In the genomic region with DNA sequence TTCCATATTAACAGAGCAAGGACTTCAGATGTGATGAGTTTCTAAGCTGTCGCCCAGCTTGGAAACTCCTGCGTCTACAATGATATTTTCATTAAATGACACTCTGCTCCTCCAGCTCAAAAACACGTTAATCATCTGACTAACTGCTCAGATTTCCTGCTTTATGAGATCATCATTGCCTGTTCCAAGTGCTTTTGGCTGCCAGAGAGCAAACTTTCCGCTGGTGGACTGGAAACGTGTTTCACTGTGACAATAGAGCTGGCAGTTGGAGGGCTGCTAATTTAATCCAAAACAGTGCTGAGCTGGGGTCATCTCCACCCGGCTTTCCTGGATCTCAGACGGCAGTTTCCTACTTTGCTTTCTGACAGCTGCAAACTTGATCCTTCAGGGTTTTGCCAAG, we compare ENCODE assay signal across 9 mouse cellular contexts. TPM values are rescaled to one million over a fixed set of nuclear protein-coding genes. Genes with fewer than 3 reads are reported as not detected.
DNase-seq lines count a peak whose midpoint lies in the region; ATAC-seq and TF ChIP-seq lines count a peak whose summit lies in the region.
"Had no signal": no experiment of that assay in that cellular context is flagged by ENCODE, and none has a peak within 500 bp of the region (broad histone marks: within the 10 kb centered on the region; RNA-seq: fewer than 3 reads in every experiment).

No protein-coding gene starts in this region.

- TF ChIP-seq CTCF in intestine, postnatal 0 days (IDR thresholded peaks at IDR 0.05; ENCODE audit: low read depth), result no peak
- TF ChIP-seq CTCF in cortical plate, adult 2 months (IDR thresholded peaks at IDR 0.05; ENCODE audit: extremely low read depth, insufficient read depth, low read length), result no peak
- no peak for TF ChIP-seq CTCF in layer of hippocampus, adult 2 months (conservative IDR thresholded peaks at IDR 0.05)
- no peak for TF ChIP-seq CTCF in thymus, adult 2 months (IDR thresholded peaks at IDR 0.05; ENCODE audit: borderline replicate concordance, control insufficient read depth, extremely low read depth, insufficient read depth, low read length, poor library complexity)

- peak overlapping the region; percentile 8; the same call in 1 of the 2 replicates for H3K9ac ChIP-seq in intestine, embryonic 14.5 days (ENCODE audit: low read length)
- no peak overlapping the region for H3K9ac ChIP-seq in intestine, postnatal 0 days (ENCODE audit: low read depth, low read length)
- H3K9ac ChIP-seq in heart, embryonic 15.5 days, result peak overlapping the region; percentile 25; the same call in 1 of the 2 replicates
- H3K9ac ChIP-seq in midbrain, embryonic 16.5 days (ENCODE audit: low read depth, low read length), result no peak overlapping the region

- H3K9me3 ChIP-seq in intestine, embryonic 14.5 days (ENCODE audit: control insufficient read depth, low read length), result no peaks in the 10 kb centered on the region
- no peaks in the 10 kb centered on the region for H3K9me3 ChIP-seq in intestine, postnatal 0 days (ENCODE audit: control insufficient read depth)
- no peaks in the 10 kb centered on the region for H3K9me3 ChIP-seq in heart, embryonic 15.5 days (replicated peaks)
- H3K9me3 ChIP-seq in midbrain, embryonic 16.5 days (replicated peaks; ENCODE audit: control insufficient read depth, low read length, poor library complexity, severe bottlenecking), result no peaks in the 10 kb centered on the region

- peak; percentile 57 for DNase-seq in intestine, embryonic 14.5 days (ENCODE audit: low spot score)
- DNase-seq in layer of hippocampus, adult 2 months (ENCODE audit: low spot score in 2 of 2), result peak; percentile 49 to 67
- DNase-seq in thymus, adult 2 months, result no peak
- no peak for DNase-seq in spleen, postnatal 4 days (ENCODE audit: low spot score in 2 of 2)

- ATAC-seq in intestine, embryonic 14.5 days (replicated peaks; ENCODE audit: low FRiP score, low TSS enrichment, low read depth), result no peak
- no peak for ATAC-seq in intestine, postnatal 0 days
- 0 out of 2 replicates have a peak, but pooled peaks have one; percentile 37 for ATAC-seq in heart, embryonic 15.5 days (replicated peaks; ENCODE audit: insufficient number of reproducible peaks, insufficient read depth, low FRiP score, low read depth)
- no peak for ATAC-seq in midbrain, embryonic 16.5 days

- no peaks in the 10 kb centered on the region for H3K27me3 ChIP-seq in intestine, embryonic 14.5 days (replicated peaks; ENCODE audit: control insufficient read depth, insufficient read depth, low read length)
- no peaks in the 10 kb centered on the region for H3K27me3 ChIP-seq in intestine, postnatal 0 days (replicated peaks; ENCODE audit: control insufficient read depth, insufficient read depth, low read length)
- no peaks in the 10 kb centered on the region for H3K27me3 ChIP-seq in heart, embryonic 15.5 days
- no peaks in the 10 kb centered on the region for H3K27me3 ChIP-seq in midbrain, embryonic 16.5 days (ENCODE audit: control insufficient read depth, insufficient read depth, low read depth, low read length)
- H3K27me3 ChIP-seq in thymus, adult 2 months (ENCODE audit: control insufficient read depth, insufficient read depth, low read length), result no peaks in the 10 kb centered on the region

- TF ChIP-seq POLR2A in cortical plate, adult 2 months (IDR thresholded peaks at IDR 0.05; ENCODE audit: extremely low read depth, insufficient read depth, low read length), result no peak
- no peak for TF ChIP-seq POLR2A in thymus, adult 2 months (IDR thresholded peaks at IDR 0.05; ENCODE audit: control insufficient read depth, extremely low read depth, insufficient read depth, low read length, poor library complexity)

- peak overlapping the region; percentile 69 for H3K27ac ChIP-seq in intestine, embryonic 14.5 days (ENCODE audit: low read depth)
- H3K27ac ChIP-seq in intestine, postnatal 0 days (ENCODE audit: low read depth, low read length), result no peak overlapping the region
- 0 out of 2 replicates have a peak overlapping the region, but pooled peaks have one; percentile 21 for H3K27ac ChIP-seq in cortical plate, adult 2 months (ENCODE audit: insufficient read depth, low read length)
- peak overlapping the region; percentile 88 for H3K27ac ChIP-seq in heart, embryonic 15.5 days
- H3K27ac ChIP-seq in layer of hippocampus, adult 2 months, result peak overlapping the region; percentile 74
- H3K27ac ChIP-seq in midbrain, embryonic 16.5 days (ENCODE audit: low read length), result 0 out of 2 replicates have a peak overlapping the region, but pooled peaks have one; percentile 17
- H3K27ac ChIP-seq in thymus, adult 2 months (ENCODE audit: control insufficient read depth, insufficient read depth, low read length), result no peak overlapping the region

- no peak overlapping the region for H3K4me2 ChIP-seq in intestine, embryonic 14.5 days (ENCODE audit: low read length)
- no peak overlapping the region; the same call in 1 of the 2 replicates for H3K4me2 ChIP-seq in intestine, postnatal 0 days (replicated peaks; ENCODE audit: low read depth)
- peak overlapping the region; percentile 38 for H3K4me2 ChIP-seq in heart, embryonic 15.5 days
- no peak overlapping the region for H3K4me2 ChIP-seq in midbrain, embryonic 16.5 days (ENCODE audit: low read length)

- no peaks in the 10 kb centered on the region for H3K36me3 ChIP-seq in intestine, embryonic 14.5 days (ENCODE audit: control insufficient read depth, insufficient read depth, low read length)
- no peaks in the 10 kb centered on the region for H3K36me3 ChIP-seq in intestine, postnatal 0 days (ENCODE audit: control insufficient read depth, insufficient read depth)
- H3K36me3 ChIP-seq in heart, embryonic 15.5 days, result no peaks in the 10 kb centered on the region
- no peaks in the 10 kb centered on the region for H3K36me3 ChIP-seq in midbrain, embryonic 16.5 days (ENCODE audit: control insufficient read depth, insufficient read depth, low read length)
- H3K36me3 ChIP-seq in thymus, adult 2 months (ENCODE audit: control insufficient read depth, insufficient read depth, low read length), result no peaks in the 10 kb centered on the region

- WGBS in intestine, embryonic 14.5 days, result 26% methylated on average over 7 of the region's 7 CpGs
- 36% methylated on average over 7 of the region's 7 CpGs for WGBS in intestine, postnatal 0 days
- WGBS in heart, embryonic 15.5 days, result 13% methylated on average over 7 of the region's 7 CpGs
- WGBS in midbrain, embryonic 16.5 days, result 16% methylated on average over 7 of the region's 7 CpGs
- 81% methylated on average over 7 of the region's 7 CpGs for WGBS in thymus, adult 2 months

- H3K4me3 ChIP-seq in intestine, embryonic 14.5 days (ENCODE audit: low read depth, low read length), result no peak overlapping the region
- H3K4me3 ChIP-seq in intestine, postnatal 0 days (ENCODE audit: low read depth, low read length), result no peak overlapping the region
- H3K4me3 ChIP-seq in cortical plate, adult 2 months (ENCODE audit: insufficient read depth, low read length), result no peak overlapping the region
- no peak overlapping the region for H3K4me3 ChIP-seq in heart, embryonic 15.5 days
- 0 out of 2 replicates have a peak overlapping the region, but pooled peaks have one; percentile 4 for H3K4me3 ChIP-seq in layer of hippocampus, adult 2 months
- H3K4me3 ChIP-seq in midbrain, embryonic 16.5 days (ENCODE audit: low read depth, low read length), result no peak overlapping the region
- H3K4me3 ChIP-seq in thymus, adult 2 months (ENCODE audit: control insufficient read depth, insufficient read depth, low read length), result no peak overlapping the region

- H3K4me1 ChIP-seq in intestine, embryonic 14.5 days (replicated peaks; ENCODE audit: control insufficient read depth, insufficient read depth, low read length), result peaks cover 12% of the 10 kb centered on the region
- no peaks in the 10 kb centered on the region for H3K4me1 ChIP-seq in intestine, postnatal 0 days (replicated peaks; ENCODE audit: control insufficient read depth, insufficient read depth, low read length)
- H3K4me1 ChIP-seq in cortical plate, adult 2 months (ENCODE audit: control insufficient read depth, insufficient read depth, low read length), result peaks cover 6% of the 10 kb centered on the region
- peaks cover 41% of the 10 kb centered on the region for H3K4me1 ChIP-seq in heart, embryonic 15.5 days (replicated peaks)
- H3K4me1 ChIP-seq in midbrain, embryonic 16.5 days (ENCODE audit: control insufficient read depth, insufficient read depth, low read length), result peaks cover 6% of the 10 kb centered on the region; the same call in 1 of the 2 replicates
- H3K4me1 ChIP-seq in thymus, adult 2 months (replicated peaks; ENCODE audit: control insufficient read depth, insufficient read depth, low read length), result peaks cover 21% of the 10 kb centered on the region

RNA-seq across cellular contexts. Expression of gene Ninj2, which starts 21.5 kb away (rescaled TPM):
- polyA plus RNA-seq in intestine, embryonic 14.5 days (2014; fragmentation: Nextera tagmentation; extraction: Ambion mirVana), result not detected in 2 replicates
- not detected in 2 replicates for polyA plus RNA-seq in intestine, postnatal 0 days (2015; fragmentation: Nextera tagmentation; extraction: Ambion mirVana)
- 6.9 and 7.0 TPM in 2 replicates for polyA plus RNA-seq in cortical plate, adult 2 months (2012; rRNA removed)
- polyA plus RNA-seq in heart, embryonic 15.5 days (2015; fragmentation: Nextera tagmentation; extraction: Ambion mirVana), result 0.15 TPM in 1 of 2 replicates, not detected in the other
- under 1 TPM; 0.74 to 0.91 TPM for total RNA-seq in layer of hippocampus, adult 2 months (2021)
- not detected in 2 replicates for polyA plus RNA-seq in midbrain, embryonic 16.5 days (2015; fragmentation: Nextera tagmentation; extraction: Ambion mirVana)
- 0.26 and 0.33 TPM in 2 replicates for polyA plus RNA-seq in thymus, adult 2 months (2012; rRNA removed)
- polyA plus RNA-seq: large intestine, adult 2 months had no signal

Comparison
In these comparisons a context has a peak if more than half of its experiments do, and no peak if none do; other contexts are left out.
1. H3K27ac ChIP-seq: peak in intestine, embryonic 14.5 days (single experiment), cortical plate, adult 2 months (single experiment), heart, embryonic 15.5 days (single experiment), layer of hippocampus, adult 2 months (single experiment) and midbrain, embryonic 16.5 days (single experiment); none in intestine, postnatal 0 days (single experiment) and thymus, adult 2 months (single experiment).
2. H3K9ac ChIP-seq: peak in intestine, embryonic 14.5 days (single experiment) and heart, embryonic 15.5 days (single experiment); none in intestine, postnatal 0 days (single experiment) and midbrain, embryonic 16.5 days (single experiment).
3. DNase-seq: peak in intestine, embryonic 14.5 days (single experiment) and layer of hippocampus, adult 2 months (2 of 2); none in thymus, adult 2 months (single experiment) and spleen, postnatal 4 days (0 of 2).